Mouse (Mus musculus): ENCODE results near the gene Stpg2.
"Not testable (repeated sequence)": the region's sequence is repeated elsewhere in the genome, so short reads cannot be mapped to it uniquely, and the experiment has no call there.

DNA sequence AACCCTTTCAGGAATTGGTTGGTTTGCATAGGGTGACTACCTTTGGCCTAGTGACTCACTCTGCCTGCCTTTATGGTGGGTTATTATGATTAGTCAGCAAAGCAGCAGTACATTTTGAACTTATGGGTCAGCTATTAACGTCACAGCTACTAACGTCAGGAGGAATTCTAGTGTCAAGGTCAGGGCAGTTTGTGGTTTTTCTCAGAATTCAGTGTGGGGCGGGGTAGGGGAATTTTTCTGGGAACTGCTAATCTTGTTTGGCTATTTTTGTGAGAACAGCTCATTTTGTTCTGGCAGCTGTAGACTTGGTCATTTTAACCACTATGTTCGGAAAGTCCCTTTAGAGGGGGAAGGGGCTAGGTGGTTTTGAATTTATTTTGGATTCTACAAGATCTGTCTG, 56.9 kb downstream of the Stpg2 start:
- TF ChIP-seq CTCF, POLR2A (IDR thresholded peaks at IDR 0.05; ENCODE audit: extremely low read depth, insufficient read depth, low read length): not testable (repeated sequence)

All from cortical plate, adult 2 months (tissue).